Mouse (Mus musculus) cerebellum, adult 18-20 months (tissue): Measurements from ENCODE around the gene Elovl5.

Experiments used
- DNase-seq, 2 experiments: peaks; one replicate each; pipeline ENCODE4 v3.0.0; 2021

Gene Elovl5

GRCm38 (mm10) chr9:77917074-77917621 lies at the start of gene Elovl5:
Gene Elovl5 (plus strand): TSS chr9:77917364.
- peak; percentile 97 to 98 for DNase-seq

GRCm38 (mm10) chr9:77891501-77891900 lies 25.7 kb upstream of the Elovl5 start:
- DNase-seq = no peak

- no peak for DNase-seq
Observed at GRCm38 (mm10) chr9:77898551-77898950, 18.6 kb upstream of the Elovl5 start.

GRCm38 (mm10) chr9:77904133-77904532 lies 13.0 kb upstream of the Elovl5 start:
- no peak for DNase-seq

GRCm38 (mm10) chr9:77909572-77910269 lies 7.4 kb upstream of the Elovl5 start:
- DNase-seq = peak in 1 of 2 experiments; percentile 33

GRCm38 (mm10) chr9:77910270-77911240 lies 6.6 kb upstream of the Elovl5 start:
- DNase-seq = peak; percentile 90 to 93

GRCm38 (mm10) chr9:77911508-77912229 lies 5.5 kb upstream of the Elovl5 start:
- no peak for DNase-seq

GRCm38 (mm10) chr9:77912246-77912645 lies 4.9 kb upstream of the Elovl5 start:
- no peak for DNase-seq

GRCm38 (mm10) chr9:77914616-77915015 lies 2.5 kb upstream of the Elovl5 start:
- no peak for DNase-seq

- DNase-seq = no peak
Observed at GRCm38 (mm10) chr9:77915791-77916190, 1.4 kb upstream of the Elovl5 start.

GRCm38 (mm10) chr9:77917622-77918131 lies 513 bp downstream of the Elovl5 start:
- no peak for DNase-seq

- no peak for DNase-seq
Observed at GRCm38 (mm10) chr9:77918211-77918610, 1.0 kb downstream of the Elovl5 start.

GRCm38 (mm10) chr9:77918961-77919670 lies 2.0 kb downstream of the Elovl5 start:
- DNase-seq = no peak

- DNase-seq = no peak
Observed at GRCm38 (mm10) chr9:77920481-77920880, 3.3 kb downstream of the Elovl5 start.

- DNase-seq = no peak
Observed at GRCm38 (mm10) chr9:77921366-77922260, 4.4 kb downstream of the Elovl5 start.

GRCm38 (mm10) chr9:77923774-77924173 lies 6.6 kb downstream of the Elovl5 start:
- DNase-seq = no peak

- no peak for DNase-seq
Observed at GRCm38 (mm10) chr9:77924199-77924598, 7.0 kb downstream of the Elovl5 start.

GRCm38 (mm10) chr9:77926151-77926550 lies 9.0 kb downstream of the Elovl5 start:
- DNase-seq = no peak

- DNase-seq = no peak
Observed at GRCm38 (mm10) chr9:77926911-77927310, 9.7 kb downstream of the Elovl5 start.

- no peak for DNase-seq
Observed at GRCm38 (mm10) chr9:77927431-77927830, 10.3 kb downstream of the Elovl5 start.

GRCm38 (mm10) chr9:77928769-77929168 lies 11.6 kb downstream of the Elovl5 start:
- DNase-seq = no peak
